Comparison of ENCODE assay signal across 9 mouse cellular contexts in the genomic region with DNA sequence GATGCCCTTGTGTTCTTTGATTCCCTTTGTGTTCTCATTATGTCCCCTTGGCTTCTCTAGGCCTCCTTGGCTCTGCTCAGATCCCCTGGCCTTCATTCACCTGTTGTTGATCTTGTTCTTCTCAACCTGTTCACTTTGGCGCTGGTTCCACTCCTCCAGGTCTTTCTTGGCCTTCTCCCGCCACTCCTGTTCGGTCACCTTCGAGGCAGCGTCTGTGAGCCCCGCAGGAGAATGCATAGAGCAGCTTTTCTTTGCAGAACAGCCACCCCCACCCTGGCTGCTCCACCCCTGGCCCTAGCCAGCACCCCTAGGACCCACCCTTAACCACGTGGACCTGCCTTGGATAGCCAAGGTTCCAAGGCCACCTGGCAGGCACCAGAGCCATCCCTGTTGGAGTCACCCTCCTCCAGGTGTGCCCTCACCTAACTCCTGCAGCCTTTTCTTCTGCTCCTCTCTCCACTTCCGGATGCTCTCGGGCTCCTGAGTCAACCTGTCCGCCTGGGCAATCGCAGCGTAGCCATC.
"Had no signal": no experiment of that assay in that cellular context is flagged by ENCODE, and none has a peak within 500 bp of the region (broad histone marks: within the 10 kb centered on the region; RNA-seq: fewer than 3 reads in every experiment).

No protein-coding gene starts in this region.

- ATAC-seq: midbrain, embryonic 15.5 days had no signal

- DNase-seq: kidney, postnatal 10 days; kidney, postnatal 36 days; layer of hippocampus, postnatal 36 days; liver, embryonic 13.5 days; lung, adult 2 months; lung, postnatal 14 days; lung, postnatal 4 days; thymus, postnatal 25 days had no signal
